Mouse (Mus musculus): ENCODE results near the gene Slc22a13.
A peak's percentile ranks its signal among the peaks of the same experiment; 100 is the strongest.

Gene Slc22a13

DNA sequence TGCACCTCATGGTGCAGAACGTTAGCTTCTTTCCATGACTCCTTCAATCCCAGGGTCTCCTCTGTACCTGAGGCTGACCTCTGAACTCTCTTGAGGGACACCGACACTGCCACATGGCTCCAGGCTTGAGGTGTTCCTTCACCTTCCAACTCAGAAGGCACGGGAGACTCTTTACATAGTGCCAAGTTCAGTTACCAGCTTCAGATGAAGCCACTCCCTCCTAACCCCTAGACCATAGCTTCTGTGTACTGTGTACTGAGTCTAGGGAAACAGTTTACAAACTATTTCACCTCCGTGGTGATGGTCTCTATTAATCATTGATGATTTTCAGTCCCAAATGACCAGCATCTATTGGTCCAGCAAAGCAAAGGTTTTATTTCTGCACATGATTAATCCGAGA, 7.2 kb downstream of the Slc22a13 start:
- no peak for DNase-seq (ENCODE audit: low read depth, low spot score)

- no peak for DNase-seq (ENCODE audit: low read depth, low spot score)
These were observed 9.6 kb downstream of the Slc22a13 start for GRCm38 (mm10) chr9:119199151-119199861.

- peak; percentile 20 for DNase-seq (ENCODE audit: low read depth, low spot score)
These were observed 16.5 kb downstream of the Slc22a13 start for GRCm38 (mm10) chr9:119192202-119192990.

DNA sequence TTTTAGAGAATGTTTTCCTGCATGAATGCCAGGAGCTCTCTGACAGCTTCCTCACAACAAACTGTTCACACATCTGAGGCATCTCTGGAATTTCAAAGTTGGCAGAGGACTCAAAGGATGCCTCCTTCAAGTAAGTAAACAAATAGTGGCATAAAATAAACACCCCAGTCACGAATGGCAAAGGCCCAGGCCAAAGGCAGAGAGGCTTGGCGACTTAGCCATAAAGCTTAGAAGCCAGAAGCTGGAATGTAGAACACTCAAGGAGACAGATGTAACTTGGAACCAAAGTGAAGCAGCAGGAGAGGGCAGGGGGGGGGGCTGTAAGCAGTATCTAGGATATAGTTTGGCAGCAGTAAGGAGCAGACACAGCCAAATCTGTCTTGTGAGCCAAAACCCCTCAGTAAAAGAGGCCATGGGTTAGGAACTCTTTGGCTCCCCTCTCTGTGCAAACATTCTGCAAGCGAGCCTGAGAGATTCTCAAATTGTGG, 27.6 kb downstream of the Slc22a13 start:
- no peak for DNase-seq (ENCODE audit: low read depth, low spot score)

DNA sequence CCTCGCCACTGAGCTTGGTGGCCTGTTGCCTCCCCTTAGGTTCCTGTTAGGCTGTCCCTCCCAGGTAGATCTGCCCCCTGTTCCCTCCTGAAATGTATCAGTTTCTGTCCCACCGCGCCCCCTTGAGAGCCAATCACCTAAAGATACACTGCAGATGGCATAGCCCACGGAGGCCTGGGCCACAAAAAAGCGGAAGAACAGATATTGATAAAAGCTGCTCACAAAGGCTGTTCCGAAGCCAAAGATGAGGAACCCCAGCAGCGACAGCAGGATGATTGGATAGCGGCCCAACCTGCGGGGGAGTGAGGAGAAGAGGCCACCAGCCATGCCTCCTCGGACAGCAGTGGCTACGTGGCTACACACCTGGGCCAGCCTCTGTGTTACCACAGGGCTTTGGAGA, 29.6 kb downstream of the Slc22a13 start:
- no peak for DNase-seq (ENCODE audit: low read depth, low spot score)

DNA sequence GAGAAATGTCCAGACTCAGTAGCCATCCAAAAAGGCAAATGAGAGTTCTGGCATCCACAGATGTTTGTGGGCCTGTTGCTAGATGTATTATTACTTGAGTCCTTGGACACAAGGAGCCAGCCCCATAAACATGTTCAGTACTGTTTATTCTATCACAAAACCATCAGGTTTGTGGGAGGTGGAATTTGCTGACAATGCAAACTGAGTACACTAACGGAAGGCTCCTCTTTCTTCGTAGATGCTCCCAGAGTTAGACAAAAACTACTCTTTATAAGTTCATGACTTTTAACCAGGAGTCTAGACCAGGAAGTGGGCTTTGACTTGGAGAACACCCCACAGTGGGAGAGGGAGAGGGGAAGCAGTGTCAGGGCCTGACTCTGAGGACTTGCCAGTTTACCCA, 41.3 kb downstream of the Slc22a13 start:
- no peak for DNase-seq (ENCODE audit: low read depth, low spot score)

- DNase-seq (ENCODE audit: low read depth, low spot score): no peak
These were observed 43.4 kb downstream of the Slc22a13 start for GRCm38 (mm10) chr9:119165548-119165947.

GRCm38 (mm10) chr9:119164743-119165142, 44.2 kb downstream of the Slc22a13 start:
- no peak for DNase-seq (ENCODE audit: low read depth, low spot score)

- DNase-seq (ENCODE audit: low read depth, low spot score): no peak
These were observed 48.2 kb downstream of the Slc22a13 start for GRCm38 (mm10) chr9:119160689-119161088.

- DNase-seq (ENCODE audit: low read depth, low spot score): no peak
These were observed 50.0 kb downstream of the Slc22a13 start, which contains the start of gene Gm47289 for GRCm38 (mm10) chr9:119158861-119159260. Gm47289 (plus strand) TSS chr9:119159161.

DNA sequence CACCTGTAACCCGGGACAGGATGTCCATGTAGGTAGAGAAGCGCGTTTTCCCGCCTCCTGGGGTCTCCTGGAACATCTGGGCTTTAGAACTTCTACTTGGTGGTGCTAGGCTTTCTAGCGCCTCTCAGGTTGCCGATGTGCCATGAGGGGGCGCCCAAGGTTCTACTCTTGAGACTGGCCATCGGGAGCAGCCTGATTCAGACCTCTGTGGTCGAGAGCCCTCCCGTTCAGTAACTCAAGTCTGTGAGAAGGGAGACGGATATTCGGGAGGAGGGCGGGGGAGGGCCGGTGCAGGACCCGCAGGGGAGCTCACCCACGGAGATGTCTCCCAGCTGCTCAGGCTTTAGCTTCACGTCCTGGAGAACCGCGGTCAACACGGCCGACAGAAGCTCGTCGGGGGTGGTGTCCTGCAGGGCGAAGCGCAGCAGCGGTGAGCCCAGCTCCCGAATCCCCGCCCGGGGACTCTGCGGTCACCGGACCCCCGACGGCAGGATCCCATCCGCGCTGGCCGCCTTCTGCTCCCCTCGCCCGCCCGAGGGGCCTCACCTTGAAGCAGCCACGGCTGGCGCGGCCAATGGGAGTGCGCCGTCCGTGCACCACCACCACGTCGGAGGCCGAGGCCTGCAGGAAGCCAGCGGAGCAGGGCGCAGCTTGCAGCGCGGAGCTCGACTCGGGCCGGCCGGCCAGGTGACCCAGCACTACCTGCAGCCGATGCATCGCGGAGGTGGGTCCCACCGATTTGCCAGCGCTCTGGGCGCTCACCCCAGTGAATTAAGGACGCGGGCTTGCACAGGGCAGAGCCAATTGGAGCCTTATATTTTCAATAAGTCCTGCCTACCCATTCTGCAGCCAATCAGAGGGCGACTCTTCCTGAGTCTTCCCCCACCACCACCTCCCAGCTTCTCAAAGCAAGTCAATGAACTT, 52.4 kb downstream of the Slc22a13 start, which contains the start of gene Acaa1b:
Gene Acaa1b, minus strand, starts transcription at position 816 of the 924 bp plus-strand sequence.
- DNase-seq (ENCODE audit: low read depth, low spot score): peak; percentile 46

DNA sequence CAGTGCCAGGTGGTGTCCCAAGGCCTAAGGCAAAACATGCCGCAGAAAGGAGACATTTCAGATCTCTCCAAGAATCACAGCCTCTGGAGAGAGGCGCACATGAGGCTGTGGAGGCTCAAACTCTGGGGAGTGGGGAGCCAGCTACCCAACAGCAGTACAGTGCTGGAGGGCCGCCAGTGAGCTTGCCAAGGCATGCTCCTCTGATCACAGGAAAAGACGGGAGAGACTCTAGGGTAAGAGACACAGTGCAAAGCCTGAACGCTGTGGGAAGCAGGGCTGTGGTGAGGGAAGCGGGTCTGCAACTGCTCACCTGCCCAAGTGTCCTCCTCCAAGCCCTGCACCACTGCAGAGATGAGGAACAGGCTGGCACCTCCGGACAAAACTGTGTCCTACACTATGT, 53.1 kb downstream of the Slc22a13 start:
- no peak for DNase-seq (ENCODE audit: low read depth, low spot score)

DNA sequence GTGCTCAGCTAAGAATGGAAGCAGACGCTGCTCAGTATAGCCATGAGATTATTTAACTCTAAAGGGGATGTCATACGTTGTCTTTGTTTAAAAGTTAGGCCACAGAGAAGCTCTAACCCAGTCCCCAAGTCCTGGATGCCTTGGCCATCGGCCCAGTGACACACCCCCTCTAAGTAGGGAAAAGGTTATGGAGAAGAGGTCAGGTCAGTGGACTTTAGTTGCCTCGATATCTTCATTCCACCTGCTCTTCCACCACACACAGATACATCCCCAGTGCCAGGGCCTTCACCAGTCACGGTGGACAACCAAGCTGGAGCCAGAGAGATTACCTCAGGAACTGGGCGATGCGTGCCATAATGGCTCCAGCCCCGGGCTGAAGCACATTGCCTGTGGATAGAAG, 53.5 kb downstream of the Slc22a13 start:
- DNase-seq (ENCODE audit: low read depth, low spot score): no peak

- no peak for DNase-seq (ENCODE audit: low read depth, low spot score)
These were observed 57.1 kb downstream of the Slc22a13 start for GRCm38 (mm10) chr9:119151751-119152150.

DNA sequence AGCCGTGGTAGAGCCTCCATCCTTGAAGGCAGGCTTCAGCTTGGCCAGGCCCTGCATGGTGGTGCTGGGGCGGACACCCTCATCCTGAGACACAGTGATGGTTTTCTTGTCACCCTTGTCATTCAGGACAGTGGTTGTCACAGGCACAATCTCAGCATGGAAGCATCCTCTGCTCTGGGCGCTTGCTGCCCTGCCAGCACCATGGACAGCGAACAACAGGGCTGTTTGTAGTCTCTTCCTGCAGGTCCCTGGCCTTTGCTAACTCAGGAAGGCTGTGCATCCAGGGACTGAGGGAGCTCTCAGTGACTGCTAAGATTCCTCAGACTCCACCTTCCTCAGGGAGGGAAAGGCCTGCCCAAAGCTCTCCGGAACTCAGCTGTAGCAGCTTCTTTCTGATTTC, 59.3 kb downstream of the Slc22a13 start:
- no peak for DNase-seq (ENCODE audit: low read depth, low spot score)

- DNase-seq (ENCODE audit: low read depth, low spot score): no peak
These were observed 62.7 kb downstream of the Slc22a13 start for GRCm38 (mm10) chr9:119146098-119146770.

DNA sequence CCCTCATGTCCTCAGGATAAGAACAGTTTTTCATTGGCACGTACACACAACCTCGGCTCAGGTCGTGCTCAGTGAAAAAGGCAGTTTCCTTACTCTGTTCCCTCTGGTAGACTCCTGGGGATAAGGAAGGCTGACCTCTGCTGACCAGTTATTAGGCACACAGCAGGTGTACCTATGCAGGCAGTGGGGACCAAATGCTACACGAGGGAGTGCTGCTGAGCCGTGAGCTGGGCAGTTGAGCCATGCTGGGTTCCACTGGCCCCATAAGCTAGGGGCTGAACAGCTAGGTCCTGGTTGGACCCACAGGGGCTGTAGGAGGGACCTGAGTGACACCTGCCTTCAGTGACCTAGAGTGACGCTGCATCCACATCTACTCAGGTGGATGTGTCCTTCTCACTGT, 63.3 kb downstream of the Slc22a13 start:
- DNase-seq (ENCODE audit: low read depth, low spot score): no peak

GRCm38 (mm10) chr9:119145137-119145536, 63.8 kb downstream of the Slc22a13 start:
- no peak for DNase-seq (ENCODE audit: low read depth, low spot score)

DNA sequence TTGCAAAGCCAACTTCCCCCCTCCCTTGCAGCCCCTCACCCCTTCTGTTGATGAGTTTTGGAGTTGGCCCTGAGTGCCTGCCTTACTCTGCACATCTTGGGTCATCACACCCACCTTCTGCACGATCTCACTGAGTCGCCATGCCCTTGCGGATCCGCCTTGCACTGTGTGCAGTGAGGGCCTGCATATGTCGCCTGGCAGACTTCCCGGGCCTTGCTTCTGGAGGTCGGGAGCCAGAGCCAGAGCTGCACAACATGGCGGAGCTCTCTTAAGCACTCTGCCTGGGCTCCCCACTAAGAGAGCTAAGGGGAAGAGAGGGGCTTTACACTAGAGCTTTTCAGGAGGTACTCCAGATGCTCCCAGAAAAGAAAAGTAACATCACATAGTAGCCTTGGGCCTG, 64.2 kb downstream of the Slc22a13 start:
- no peak for DNase-seq (ENCODE audit: low read depth, low spot score)

- no peak for DNase-seq (ENCODE audit: low read depth, low spot score)
These were observed 65.5 kb downstream of the Slc22a13 start for GRCm38 (mm10) chr9:119143372-119143771.

Measured in CD4-positive helper T cell, adult 2 months (primary cell).